Mouse (Mus musculus): ENCODE measurements around the gene Nfib.

DNA sequence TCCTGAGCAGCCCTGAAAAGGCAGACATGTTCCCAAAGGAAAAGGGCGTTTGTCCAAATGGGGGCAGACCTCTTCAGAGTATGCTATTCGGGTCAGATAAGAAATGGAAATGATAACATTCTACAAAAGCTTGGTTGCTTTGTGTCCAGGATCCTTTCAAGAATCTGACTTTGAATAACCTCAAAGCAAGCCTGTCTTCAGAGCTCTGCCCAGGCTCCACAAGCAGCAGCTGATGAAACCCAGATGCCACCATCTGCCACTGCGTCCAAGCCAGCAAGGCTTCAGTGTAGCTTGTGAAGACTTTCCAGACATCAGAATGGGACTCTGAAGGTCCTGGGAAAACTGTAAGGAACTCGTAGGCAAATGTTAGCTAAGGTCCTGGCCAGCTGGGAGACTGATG, 289.7 kb downstream of the Nfib start:
- no peak for TF ChIP-seq CTCF (IDR thresholded peaks at IDR 0.05; ENCODE audit: control insufficient read depth, insufficient read depth, low read length)
- TF ChIP-seq POLR2A (IDR thresholded peaks at IDR 0.05; ENCODE audit: borderline replicate concordance, control insufficient read depth, low read depth, low read length), result no peak

Data from bone marrow, adult 2 months (tissue).